Mouse (Mus musculus): ENCODE measurements at regions not wholly inside any gene's neighbourhood (a gene's known extent, or its start where the extent isn't known, plus 50 kb on each side); places are given as distances from the start of the nearest gene placed in this dataset.
A peak's percentile ranks its signal among the peaks of the same experiment; 100 is the strongest.

DNA sequence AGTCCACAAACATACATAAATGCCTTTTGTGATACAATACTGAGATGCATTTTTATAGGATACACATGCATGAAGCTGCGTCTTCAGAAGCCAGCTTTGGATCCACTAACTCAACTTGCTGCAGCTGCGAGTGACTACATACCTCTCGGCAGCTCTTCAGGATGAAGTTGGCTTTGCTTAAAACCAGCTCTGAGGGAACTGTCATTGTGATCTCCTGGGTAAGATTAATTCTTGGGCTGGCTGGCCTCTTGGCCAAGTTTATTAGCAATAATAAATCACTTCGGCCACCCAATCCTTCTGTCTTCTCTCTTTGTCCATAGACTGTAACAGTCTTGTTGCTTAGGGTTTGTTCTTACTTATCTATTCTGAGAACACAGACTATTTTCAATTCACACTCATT lies 1103.0 kb upstream of the Flrt2 start:
- Histone ChIP-seq H3K4me2 (ENCODE audit: low read depth, low read length) (peak overlapping the region; percentile 17; the same call in 1 of the 2 replicates), H3K9ac (ENCODE audit: low read length) (no peak overlapping the region), H3K9me3 (ENCODE audit: control insufficient read depth, low read length) (no peaks in the 10 kb centered on the region), H3K4me1 (replicated peaks; ENCODE audit: control insufficient read depth, insufficient read depth, low read length) (peaks cover 6% of the 10 kb centered on the region; the same call in 1 of the 2 replicates), H3K36me3 (ENCODE audit: control insufficient read depth, insufficient read depth, low read length) (no peaks in the 10 kb centered on the region), H3K27me3 (ENCODE audit: control insufficient read depth, insufficient read depth, low read depth, low read length) (no peaks in the 10 kb centered on the region), H3K27ac (ENCODE audit: low read length) (no peak overlapping the region), H3K4me3 (ENCODE audit: low read length) (no peak overlapping the region)
- WGBS: 28% methylated on average over 4 of the region's 4 CpGs
- peak; percentile 15; the same call in 1 of the 2 replicates for ATAC-seq (ENCODE audit: low read depth)

GRCm38 (mm10) chr12:94605566-94605965 lies 1086.5 kb upstream of the Flrt2 start:
- no peaks in the 10 kb centered on the region for H3K27me3 ChIP-seq (ENCODE audit: control insufficient read depth, insufficient read depth, low read depth, low read length)
- no peak overlapping the region for H3K27ac ChIP-seq (ENCODE audit: low read length)
- no peaks in the 10 kb centered on the region for H3K36me3 ChIP-seq (ENCODE audit: control insufficient read depth, insufficient read depth, low read length)
- no peak overlapping the region for H3K4me3 ChIP-seq (ENCODE audit: low read length)
- WGBS: 74% methylated on average over 1 of the region's 1 CpGs
- no peak for ATAC-seq (ENCODE audit: low read depth)
- no peak overlapping the region for H3K4me2 ChIP-seq (ENCODE audit: low read depth, low read length)
- no peaks in the 10 kb centered on the region for H3K4me1 ChIP-seq (replicated peaks; ENCODE audit: control insufficient read depth, insufficient read depth, low read length)
- H3K9me3 ChIP-seq (ENCODE audit: control insufficient read depth, low read length): no peaks in the 10 kb centered on the region
- no peak overlapping the region for H3K9ac ChIP-seq (ENCODE audit: low read length)

DNA sequence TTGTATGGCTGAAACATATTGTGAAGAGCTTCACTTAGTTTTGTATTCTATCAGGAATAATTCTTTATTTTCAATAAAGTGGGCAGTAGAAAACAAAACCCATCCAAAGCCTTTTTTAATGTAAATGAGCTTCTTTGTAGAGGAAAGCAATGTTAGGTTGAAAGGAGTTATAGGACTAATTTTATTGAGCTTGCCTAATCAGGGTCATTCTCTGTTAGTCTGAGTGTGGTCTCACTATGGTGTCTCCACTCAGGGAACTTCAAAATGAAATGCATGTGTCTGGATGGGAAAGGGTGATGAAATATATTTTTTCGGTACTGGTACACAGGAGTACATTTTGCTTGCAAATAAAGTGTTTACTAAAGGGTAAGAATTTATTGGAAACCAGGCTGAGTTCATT lies 1055.5 kb upstream of the Flrt2 start:
- ATAC-seq (ENCODE audit: low read depth): no peak
- no peaks in the 10 kb centered on the region for H3K4me1 ChIP-seq (replicated peaks; ENCODE audit: control insufficient read depth, insufficient read depth, low read length)
- H3K36me3 ChIP-seq (ENCODE audit: control insufficient read depth, insufficient read depth, low read length): no peaks in the 10 kb centered on the region
- H3K4me2 ChIP-seq (ENCODE audit: low read depth, low read length): no peak overlapping the region
- H3K4me3 ChIP-seq (ENCODE audit: low read length): no peak overlapping the region
- H3K9me3 ChIP-seq (ENCODE audit: control insufficient read depth, low read length): no peaks in the 10 kb centered on the region
- no peaks in the 10 kb centered on the region for H3K27me3 ChIP-seq (ENCODE audit: control insufficient read depth, insufficient read depth, low read depth, low read length)
- no peak overlapping the region for H3K9ac ChIP-seq (ENCODE audit: low read length)
- H3K27ac ChIP-seq (ENCODE audit: low read length): no peak overlapping the region
- 79% methylated on average over 1 of the region's 1 CpGs for WGBS

- H3K27me3 ChIP-seq (ENCODE audit: control insufficient read depth, insufficient read depth, low read depth, low read length): no peaks in the 10 kb centered on the region
- no peak overlapping the region for H3K4me3 ChIP-seq (ENCODE audit: low read length)
- no peak overlapping the region for H3K9ac ChIP-seq (ENCODE audit: low read length)
- no peaks in the 10 kb centered on the region for H3K9me3 ChIP-seq (ENCODE audit: control insufficient read depth, low read length)
- 64% methylated on average over 4 of the region's 4 CpGs for WGBS
- H3K27ac ChIP-seq (ENCODE audit: low read length): no peak overlapping the region
- H3K36me3 ChIP-seq (ENCODE audit: control insufficient read depth, insufficient read depth, low read length): no peaks in the 10 kb centered on the region
- H3K4me1 ChIP-seq (replicated peaks; ENCODE audit: control insufficient read depth, insufficient read depth, low read length): no peaks in the 10 kb centered on the region
- no peak for ATAC-seq (ENCODE audit: low read depth)
- H3K4me2 ChIP-seq (ENCODE audit: low read depth, low read length): no peak overlapping the region
Observed at GRCm38 (mm10) chr12:94640153-94640552, 1051.9 kb upstream of the Flrt2 start.

DNA sequence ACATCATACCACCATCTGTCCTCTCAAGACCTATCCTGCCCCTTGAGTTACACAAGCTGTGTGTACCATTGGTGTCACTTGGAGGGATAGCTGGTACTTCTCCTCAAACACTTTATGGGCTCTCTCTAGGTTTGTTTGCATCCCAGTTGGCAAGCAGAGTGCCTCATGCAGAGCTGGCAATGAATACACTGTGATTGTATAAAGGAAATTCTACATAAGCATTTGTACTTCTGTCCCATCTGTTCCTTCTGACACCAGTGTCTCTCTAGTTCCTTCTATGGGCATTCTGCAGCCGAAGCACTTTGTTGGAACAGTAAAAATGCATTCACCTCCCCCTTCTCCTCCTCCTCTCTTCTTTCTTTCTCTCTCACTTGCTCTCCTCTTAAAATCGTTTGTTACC lies 1046.7 kb upstream of the Flrt2 start:
- ATAC-seq (ENCODE audit: low read depth): no peak

GRCm38 (mm10) chr12:94670035-94670434 lies 1022.0 kb upstream of the Flrt2 start:
- no peak for ATAC-seq (ENCODE audit: low read depth)
- Histone ChIP-seq H3K9ac (ENCODE audit: low read length) (no peak overlapping the region), H3K27ac (ENCODE audit: low read length) (no peak overlapping the region), H3K27me3 (ENCODE audit: control insufficient read depth, insufficient read depth, low read depth, low read length) (no peaks in the 10 kb centered on the region), H3K36me3 (ENCODE audit: control insufficient read depth, insufficient read depth, low read length) (no peaks in the 10 kb centered on the region), H3K4me2 (ENCODE audit: low read depth, low read length) (no peak overlapping the region), H3K4me1 (replicated peaks; ENCODE audit: control insufficient read depth, insufficient read depth, low read length) (no peaks in the 10 kb centered on the region), H3K9me3 (ENCODE audit: control insufficient read depth, low read length) (no peaks in the 10 kb centered on the region), H3K4me3 (ENCODE audit: low read length) (no peak overlapping the region)
- WGBS: 84% methylated on average over 1 of the region's 1 CpGs

More for the DNA sequence above, 1046.7 kb upstream of the Flrt2 start:
- H3K27ac ChIP-seq (ENCODE audit: low read length): no peak overlapping the region
- 58% methylated on average over 2 of the region's 2 CpGs for WGBS
- no peaks in the 10 kb centered on the region for H3K4me1 ChIP-seq (replicated peaks; ENCODE audit: control insufficient read depth, insufficient read depth, low read length)
- H3K9ac ChIP-seq (ENCODE audit: low read length): no peak overlapping the region
- no peaks in the 10 kb centered on the region for H3K36me3 ChIP-seq (ENCODE audit: control insufficient read depth, insufficient read depth, low read length)
- no peak overlapping the region for H3K4me3 ChIP-seq (ENCODE audit: low read length)
- H3K4me2 ChIP-seq (ENCODE audit: low read depth, low read length): no peak overlapping the region
- no peaks in the 10 kb centered on the region for H3K9me3 ChIP-seq (ENCODE audit: control insufficient read depth, low read length)
- no peaks in the 10 kb centered on the region for H3K27me3 ChIP-seq (ENCODE audit: control insufficient read depth, insufficient read depth, low read depth, low read length)

GRCm38 (mm10) chr12:94674925-94675324 lies 1017.1 kb upstream of the Flrt2 start:
- no peak overlapping the region for H3K27ac ChIP-seq (ENCODE audit: low read length)
- WGBS: 75% methylated on average over 2 of the region's 2 CpGs
- no peak overlapping the region for H3K4me3 ChIP-seq (ENCODE audit: low read length)
- no peak overlapping the region for H3K4me2 ChIP-seq (ENCODE audit: low read depth, low read length)
- H3K9ac ChIP-seq (ENCODE audit: low read length): no peak overlapping the region
- H3K36me3 ChIP-seq (ENCODE audit: control insufficient read depth, insufficient read depth, low read length): no peaks in the 10 kb centered on the region
- H3K9me3 ChIP-seq (ENCODE audit: control insufficient read depth, low read length): no peaks in the 10 kb centered on the region
- ATAC-seq (ENCODE audit: low read depth): no peak
- H3K4me1 ChIP-seq (replicated peaks; ENCODE audit: control insufficient read depth, insufficient read depth, low read length): no peaks in the 10 kb centered on the region
- H3K27me3 ChIP-seq (ENCODE audit: control insufficient read depth, insufficient read depth, low read depth, low read length): no peaks in the 10 kb centered on the region

GRCm38 (mm10) chr12:94691341-94692029 lies 1000.5 kb upstream of the Flrt2 start:
- Histone ChIP-seq H3K4me2 (ENCODE audit: low read depth, low read length) (no peak overlapping the region), H3K4me1 (replicated peaks; ENCODE audit: control insufficient read depth, insufficient read depth, low read length) (no peaks in the 10 kb centered on the region), H3K9me3 (ENCODE audit: control insufficient read depth, low read length) (no peaks in the 10 kb centered on the region), H3K4me3 (ENCODE audit: low read length) (no peak overlapping the region), H3K27me3 (ENCODE audit: control insufficient read depth, insufficient read depth, low read depth, low read length) (no peaks in the 10 kb centered on the region), H3K9ac (ENCODE audit: low read length) (no peak overlapping the region), H3K27ac (ENCODE audit: low read length) (no peak overlapping the region), H3K36me3 (ENCODE audit: control insufficient read depth, insufficient read depth, low read length) (no peaks in the 10 kb centered on the region)
- ATAC-seq (ENCODE audit: low read depth): no peak
- 80% methylated on average over 2 of the region's 2 CpGs for WGBS

- 48% methylated on average over 5 of the region's 5 CpGs for WGBS
- Histone ChIP-seq H3K9ac (ENCODE audit: low read length) (no peak overlapping the region), H3K4me1 (replicated peaks; ENCODE audit: control insufficient read depth, insufficient read depth, low read length) (peaks cover 5% of the 10 kb centered on the region; the same call in 1 of the 2 replicates), H3K27ac (ENCODE audit: low read length) (no peak overlapping the region), H3K9me3 (ENCODE audit: control insufficient read depth, low read length) (no peaks in the 10 kb centered on the region), H3K4me3 (ENCODE audit: low read length) (no peak overlapping the region), H3K27me3 (ENCODE audit: control insufficient read depth, insufficient read depth, low read depth, low read length) (no peaks in the 10 kb centered on the region), H3K36me3 (ENCODE audit: control insufficient read depth, insufficient read depth, low read length) (no peaks in the 10 kb centered on the region), H3K4me2 (ENCODE audit: low read depth, low read length) (no peak overlapping the region)
- ATAC-seq (ENCODE audit: low read depth): no peak
Observed at GRCm38 (mm10) chr12:94731391-94731790, 960.6 kb upstream of the Flrt2 start.

All from lung, embryonic 16.5 days (tissue).